Mouse (Mus musculus) limb, embryonic 12.5 days (tissue): ENCODE data around the gene Mrc1. TPM values are rescaled to one million over a fixed set of nuclear protein-coding genes. Genes with fewer than 3 reads are reported as not detected.

Experiments used
- ATAC-seq: fragments of 200-750 bp; cut with Nextera tagmentation; 2 replicates; pipeline ENCODE4 v1.8.0; 2017; ENCODE audit warnings: low read depth, moderate TSS enrichment; ENCODE audit not compliant: insufficient number of reproducible peaks, insufficient read depth, low FRiP score, low TSS enrichment
- H3K27ac ChIP-seq: fragments of 300-500 bp; sonication (generic); 2 replicates; pipeline ENCODE4 v1.5.1; 2016; ENCODE audit warnings: mild to moderate bottlenecking, moderate library complexity
- H3K27me3 ChIP-seq: fragments of 300-500 bp; sonication (generic); 2 replicates; pipeline ENCODE4 v1.6.1; 2016; ENCODE audit warnings: mild to moderate bottlenecking, moderate library complexity
- H3K36me3 ChIP-seq: fragments of 300-500 bp; sonication (generic); 2 replicates; pipeline ENCODE4 v1.6.1; 2016; ENCODE audit warnings: mild to moderate bottlenecking, moderate library complexity
- H3K4me1 ChIP-seq: fragments of 300-500 bp; sonication (generic); replicated peaks from 2 replicates; pipeline ENCODE4 v1.6.1; 2016
- H3K4me2 ChIP-seq: fragments of 300-500 bp; sonication (generic); 2 replicates; pipeline ENCODE4 v1.6.1; 2016; ENCODE audit warnings: mild to moderate bottlenecking, moderate library complexity
- H3K4me3 ChIP-seq: fragments of 300-500 bp; sonication (generic); replicated peaks from 2 replicates; pipeline ENCODE4 v1.5.1; 2016; ENCODE audit warnings: mild to moderate bottlenecking
- H3K9ac ChIP-seq: fragments of 300-500 bp; sonication (generic); replicated peaks from 2 replicates; pipeline ENCODE4 v1.6.1; 2016; ENCODE audit warnings: mild to moderate bottlenecking, moderate library complexity
- H3K9me3 ChIP-seq: fragments of 300-500 bp; sonication (generic); 2 replicates; pipeline ENCODE4 v1.6.1; 2016; ENCODE audit warnings: mild to moderate bottlenecking, moderate library complexity
- WGBS: fragments of 180-500 bp; shearing (Covaris S2); methylation state at CpG from one replicate; pipeline ENCODE4 v1.1.7; 2016; 5-methylcytosine and 5-hydroxymethylcytosine counted together
- polyA plus RNA-seq: library from polyadenylated mRNA; unstranded; fragments of >200 nt; fragmentation: Nextera tagmentation; extraction: Ambion mirVana; gene quantifications from 2 replicates; pipeline ENCODE4 v1.2.1, GENCODE M21; 2016

The Mrc1 gene
- polyA plus RNA-seq, 1 experiment from 2014 or later: 2.5 TPM

DNA sequence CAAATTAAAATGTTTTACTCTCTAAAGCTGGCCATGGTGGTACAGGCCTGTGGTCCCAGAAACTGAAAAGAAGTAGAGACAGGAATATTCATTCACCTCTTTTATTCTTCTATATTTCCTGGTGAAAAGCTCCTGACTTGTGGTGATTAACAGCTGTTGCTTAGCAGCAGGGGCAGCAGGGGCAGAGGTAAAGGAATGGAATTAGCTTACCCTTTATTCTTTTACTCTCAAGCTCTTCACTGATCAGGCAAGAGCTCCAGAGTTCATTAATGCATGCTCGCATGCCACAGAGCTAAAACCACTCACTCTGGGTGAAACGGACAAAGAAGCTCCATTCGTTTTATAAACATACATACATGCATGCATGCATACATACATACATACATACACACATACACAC, 14.4 kb upstream of the Mrc1 start:
- WGBS: 61% methylated on average over 3 of the region's 3 CpGs
- Histone ChIP-seq H3K27ac (no peak overlapping the region), H3K9ac (no peak overlapping the region), H3K9me3 (no peaks in the 10 kb centered on the region), H3K4me1 (no peaks in the 10 kb centered on the region), H3K27me3 (no peaks in the 10 kb centered on the region), H3K4me2 (no peak overlapping the region), H3K36me3 (no peaks in the 10 kb centered on the region), H3K4me3 (no peak overlapping the region)
- no peak for ATAC-seq

DNA sequence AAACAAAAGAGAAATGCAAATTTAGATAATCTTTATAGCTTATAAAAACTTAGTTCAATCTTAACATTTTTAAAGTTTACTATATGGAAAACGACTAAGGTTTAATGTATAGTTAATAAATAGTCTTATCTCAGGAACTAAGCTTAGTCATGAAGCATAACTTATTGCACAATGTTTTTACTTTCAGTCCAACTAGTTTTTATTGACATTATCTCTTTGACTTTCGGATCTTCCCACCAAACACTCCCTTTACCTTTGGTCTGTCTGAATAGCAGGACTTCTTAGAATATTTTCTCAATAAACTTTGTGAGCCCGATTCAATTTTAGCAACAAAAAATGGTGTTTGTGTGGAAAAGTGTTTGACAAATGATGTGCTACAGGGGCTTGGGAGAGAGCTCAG, 12.5 kb upstream of the Mrc1 start:
- Histone ChIP-seq H3K4me3 (no peak overlapping the region), H3K9me3 (no peaks in the 10 kb centered on the region), H3K27ac (no peak overlapping the region), H3K9ac (no peak overlapping the region), H3K36me3 (no peaks in the 10 kb centered on the region), H3K4me1 (no peaks in the 10 kb centered on the region), H3K4me2 (no peak overlapping the region), H3K27me3 (no peaks in the 10 kb centered on the region)
- WGBS: 88% methylated on average over 3 of the region's 3 CpGs
- no peak for ATAC-seq

DNA sequence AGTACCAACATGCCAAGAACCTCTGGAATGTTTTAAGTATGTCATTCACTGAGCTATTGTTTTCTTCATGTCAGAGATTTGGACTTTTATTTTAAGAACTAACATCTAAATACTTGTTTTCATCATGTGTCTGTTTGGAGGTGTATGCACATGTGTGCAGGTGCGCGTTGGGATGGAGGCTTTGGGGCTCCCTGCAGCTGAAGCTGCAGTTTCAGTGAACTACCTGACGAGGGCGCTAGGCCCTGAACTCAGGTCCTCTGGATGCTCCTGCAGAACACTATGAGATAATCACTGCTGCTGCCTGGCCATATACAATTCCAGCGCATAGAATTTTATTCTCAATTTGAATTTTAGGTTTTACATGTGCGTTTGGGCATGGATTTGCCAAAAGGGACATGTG, 11.1 kb upstream of the Mrc1 start:
- H3K4me3 ChIP-seq: no peak overlapping the region
- no peak overlapping the region for H3K27ac ChIP-seq
- H3K9me3 ChIP-seq: no peaks in the 10 kb centered on the region
- no peak for ATAC-seq
- no peak overlapping the region for H3K4me2 ChIP-seq
- no peak overlapping the region for H3K9ac ChIP-seq
- H3K36me3 ChIP-seq: no peaks in the 10 kb centered on the region
- 82% methylated on average over 6 of the region's 6 CpGs for WGBS
- H3K4me1 ChIP-seq: 0 out of 2 replicates have a peak, but pooled peaks cover 4% of the 10 kb centered on the region
- H3K27me3 ChIP-seq: no peaks in the 10 kb centered on the region

DNA sequence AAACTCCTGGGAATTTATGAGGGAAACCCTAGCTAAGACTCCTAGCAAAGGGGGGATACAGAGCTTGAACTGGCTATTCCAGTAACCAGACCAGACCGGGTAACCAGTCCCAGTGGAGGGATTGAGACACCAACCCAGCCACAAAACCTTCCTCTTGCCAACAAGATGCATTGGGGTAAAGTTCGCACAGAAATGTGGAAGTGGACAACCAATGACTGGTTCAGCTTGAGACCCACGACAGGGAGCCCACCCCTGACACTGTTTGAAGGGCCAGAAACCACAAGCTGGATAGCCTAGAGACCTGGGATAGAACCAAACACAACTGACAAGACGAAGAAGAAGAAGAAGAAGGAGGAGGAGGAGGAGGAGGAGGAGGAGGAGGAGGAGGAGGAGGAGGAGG, 4.8 kb upstream of the Mrc1 start:
- 86% methylated on average over 3 of the region's 4 CpGs for WGBS
- no peak overlapping the region for H3K9ac ChIP-seq
- no peak overlapping the region for H3K4me2 ChIP-seq
- no peaks in the 10 kb centered on the region for H3K9me3 ChIP-seq
- 0 out of 2 replicates have a peak, but pooled peaks cover 4% of the 10 kb centered on the region for H3K4me1 ChIP-seq
- H3K36me3 ChIP-seq: no peaks in the 10 kb centered on the region
- H3K27me3 ChIP-seq: no peaks in the 10 kb centered on the region
- no peak for ATAC-seq
- H3K27ac ChIP-seq: no peak overlapping the region
- H3K4me3 ChIP-seq: no peak overlapping the region

DNA sequence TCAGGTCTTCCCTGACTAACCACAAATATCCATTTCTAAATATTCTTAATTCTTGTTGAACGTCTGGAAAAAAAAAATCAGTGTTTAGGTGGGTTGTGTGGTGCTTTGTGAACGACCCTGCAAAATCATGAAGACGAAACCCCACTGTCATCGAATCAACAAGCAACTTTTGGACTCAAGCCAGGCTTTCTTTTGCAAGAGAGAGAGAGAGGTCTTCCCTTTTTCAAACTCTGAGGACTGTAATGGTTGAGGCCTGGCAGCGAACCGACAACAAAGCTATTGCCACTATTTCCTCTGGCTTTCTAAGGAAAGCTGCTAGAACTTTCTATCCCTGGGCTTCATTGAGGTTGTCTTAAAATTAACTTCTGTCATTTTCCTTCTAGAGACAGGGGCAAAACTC, 697 bp upstream of the Mrc1 start:
- Histone ChIP-seq H3K27ac (no peak overlapping the region), H3K4me1 (no peaks in the 10 kb centered on the region), H3K36me3 (no peaks in the 10 kb centered on the region), H3K4me2 (no peak overlapping the region), H3K27me3 (no peaks in the 10 kb centered on the region), H3K9me3 (no peaks in the 10 kb centered on the region), H3K4me3 (no peak overlapping the region), H3K9ac (no peak overlapping the region)
- no peak for ATAC-seq
- 83% methylated on average over 6 of the region's 6 CpGs for WGBS

- Histone ChIP-seq H3K9ac (no peak overlapping the region), H3K27ac (no peak overlapping the region), H3K4me1 (no peaks in the 10 kb centered on the region), H3K27me3 (no peaks in the 10 kb centered on the region), H3K36me3 (no peaks in the 10 kb centered on the region), H3K4me3 (no peak overlapping the region), H3K9me3 (no peaks in the 10 kb centered on the region), H3K4me2 (no peak overlapping the region)
- ATAC-seq: no peak
- WGBS: 91% methylated on average over 14 of the region's 14 CpGs
These were observed 787 bp downstream of the Mrc1 start for GRCm38 (mm10) chr2:14229979-14230378.

DNA sequence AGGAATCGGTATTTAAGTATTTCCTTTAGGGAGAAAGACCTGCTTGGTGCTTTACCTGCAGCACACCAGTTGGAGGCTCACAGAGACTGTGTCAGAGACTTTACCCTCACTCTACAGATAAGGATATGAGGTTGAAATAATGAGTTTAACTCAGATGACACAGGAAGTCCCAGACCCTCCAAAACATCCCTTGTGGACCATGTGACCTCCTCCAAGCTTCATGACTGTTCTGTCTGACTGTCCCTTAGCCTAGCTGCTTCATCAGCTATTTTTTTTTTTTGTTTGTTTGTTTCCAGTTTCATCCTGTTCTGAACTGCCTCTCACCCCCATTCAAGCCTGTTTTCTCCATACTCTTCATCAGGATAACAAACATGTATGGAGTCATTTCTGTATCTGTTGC, 3.7 kb downstream of the Mrc1 start:
- Histone ChIP-seq H3K27me3 (no peaks in the 10 kb centered on the region), H3K9me3 (no peaks in the 10 kb centered on the region), H3K36me3 (no peaks in the 10 kb centered on the region), H3K9ac (no peak overlapping the region), H3K27ac (no peak overlapping the region), H3K4me1 (no peaks in the 10 kb centered on the region), H3K4me2 (no peak overlapping the region), H3K4me3 (no peak overlapping the region)
- ATAC-seq: no peak
- 92% methylated on average over 1 of the region's 1 CpGs for WGBS

GRCm38 (mm10) chr2:14233983-14234382, 4.8 kb downstream of the Mrc1 start:
- WGBS: 77% methylated on average over 2 of the region's 2 CpGs
- Histone ChIP-seq H3K27ac (no peak overlapping the region), H3K4me1 (no peaks in the 10 kb centered on the region), H3K27me3 (no peaks in the 10 kb centered on the region), H3K4me3 (no peak overlapping the region), H3K4me2 (no peak overlapping the region), H3K36me3 (no peaks in the 10 kb centered on the region), H3K9me3 (no peaks in the 10 kb centered on the region), H3K9ac (no peak overlapping the region)
- no peak for ATAC-seq

GRCm38 (mm10) chr2:14235319-14235718, 6.1 kb downstream of the Mrc1 start:
- H3K36me3 ChIP-seq: no peaks in the 10 kb centered on the region
- no peak overlapping the region for H3K4me2 ChIP-seq
- H3K4me1 ChIP-seq: no peaks in the 10 kb centered on the region
- ATAC-seq: no peak
- no peaks in the 10 kb centered on the region for H3K9me3 ChIP-seq
- 85% methylated on average over 5 of the region's 5 CpGs for WGBS
- no peak overlapping the region for H3K4me3 ChIP-seq
- no peaks in the 10 kb centered on the region for H3K27me3 ChIP-seq
- no peak overlapping the region for H3K27ac ChIP-seq
- H3K9ac ChIP-seq: no peak overlapping the region

- no peak overlapping the region for H3K27ac ChIP-seq
- 85% methylated on average over 4 of the region's 4 CpGs for WGBS
- no peak overlapping the region for H3K9ac ChIP-seq
- no peak for ATAC-seq
- H3K9me3 ChIP-seq: no peaks in the 10 kb centered on the region
- H3K4me2 ChIP-seq: no peak overlapping the region
- no peaks in the 10 kb centered on the region for H3K4me1 ChIP-seq
- H3K36me3 ChIP-seq: no peaks in the 10 kb centered on the region
- no peak overlapping the region for H3K4me3 ChIP-seq
- no peaks in the 10 kb centered on the region for H3K27me3 ChIP-seq
These were observed 7.7 kb downstream of the Mrc1 start for GRCm38 (mm10) chr2:14236920-14237319.

- H3K4me2 ChIP-seq: no peak overlapping the region
- H3K9me3 ChIP-seq: no peaks in the 10 kb centered on the region
- 45% methylated on average over 4 of the region's 4 CpGs for WGBS
- no peak for ATAC-seq
- H3K27me3 ChIP-seq: no peaks in the 10 kb centered on the region
- H3K4me3 ChIP-seq: no peak overlapping the region
- H3K4me1 ChIP-seq: no peaks in the 10 kb centered on the region
- no peaks in the 10 kb centered on the region for H3K36me3 ChIP-seq
- no peak overlapping the region for H3K27ac ChIP-seq
- H3K9ac ChIP-seq: no peak overlapping the region
These were observed 8.5 kb downstream of the Mrc1 start for GRCm38 (mm10) chr2:14237723-14238122.

DNA sequence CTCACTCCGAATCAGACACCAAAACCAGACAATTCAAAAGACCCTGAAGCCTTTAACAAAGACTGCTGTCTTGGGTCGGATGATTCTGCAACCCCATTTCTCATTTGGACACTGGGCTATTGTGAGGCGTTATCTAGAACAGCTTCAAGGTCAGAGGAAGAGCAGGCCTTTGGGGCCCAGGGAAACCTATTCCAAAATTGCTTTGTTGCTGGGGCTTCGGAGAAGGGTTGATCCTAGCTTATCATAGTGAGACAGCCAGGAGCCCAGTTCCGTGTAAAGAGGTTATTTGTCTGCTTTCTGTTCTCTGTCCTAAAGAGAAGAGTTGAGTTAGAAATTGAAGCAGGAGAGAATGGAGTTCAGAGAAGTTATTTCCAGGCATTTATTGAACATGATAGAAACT, 10.0 kb downstream of the Mrc1 start:
- no peak for ATAC-seq
- 83% methylated on average over 5 of the region's 5 CpGs for WGBS

More for the DNA sequence above, 10.0 kb downstream of the Mrc1 start:
- H3K4me2 ChIP-seq: no peak overlapping the region
- H3K4me3 ChIP-seq: no peak overlapping the region
- no peak overlapping the region for H3K27ac ChIP-seq
- H3K4me1 ChIP-seq: no peaks in the 10 kb centered on the region
- H3K9me3 ChIP-seq: no peaks in the 10 kb centered on the region
- H3K9ac ChIP-seq: no peak overlapping the region
- H3K36me3 ChIP-seq: no peaks in the 10 kb centered on the region
- H3K27me3 ChIP-seq: no peaks in the 10 kb centered on the region
